Mouse (Mus musculus) liver, embryonic 14.5 days (tissue): ENCODE measurements around the gene Tbc1d16. TPM values are rescaled to one million over a fixed set of nuclear protein-coding genes. Genes with fewer than 3 reads are reported as not detected.

Source experiments
- ATAC-seq: fragments of 200-750 bp; cut with Nextera tagmentation; 2 replicates; pipeline ENCODE4 v1.8.0; 2017; ENCODE audit warnings: moderate number of reproducible peaks, mild to moderate bottlenecking, moderate library complexity; ENCODE audit not compliant: insufficient read depth
- DNase-seq, 3 experiments: peaks; one replicate each; pipeline ENCODE4 v3.0.0-alpha.2; 2012 to 2013; ENCODE audit warnings: low read depth in 3 of 3, low spot score in 3 of 3
- H3K27ac ChIP-seq: fragments of 300-500 bp; sonication (generic); 2 replicates; pipeline ENCODE4 v1.5.1; 2014; ENCODE audit warnings: moderate library complexity, mild to moderate bottlenecking, control low read depth, inconsistent platforms
- H3K27me3 ChIP-seq: fragments of 300-500 bp; sonication (generic); 2 replicates; pipeline ENCODE4 v1.6.1; 2014; ENCODE audit warnings: mild to moderate bottlenecking, low read length, moderate library complexity; ENCODE audit not compliant: control insufficient read depth, insufficient read depth
- H3K36me3 ChIP-seq: fragments of 300-500 bp; sonication (generic); replicated peaks from 2 replicates; pipeline ENCODE4 v1.6.1; 2014; ENCODE audit warnings: low read depth; ENCODE audit not compliant: control insufficient read depth, insufficient read depth
- H3K4me1 ChIP-seq, 2 experiments: fragments of 200-500 bp in 1 of 2; fragments of 300-500 bp in 1 of 2; sonication (generic) in 1 of 2; replicated peaks; 2 replicates each; pipeline ENCODE4 v1.6.1; 2012 to 2014; ENCODE audit warnings: antibody characterized with exemption in 1 of 2, inconsistent platforms in 1 of 2, low read length in 1 of 2; ENCODE audit not compliant: control insufficient read depth in 2 of 2, insufficient read depth in 2 of 2
- H3K4me2 ChIP-seq: fragments of 300-500 bp; sonication (generic); 2 replicates; pipeline ENCODE4 v1.6.1; 2014; ENCODE audit warnings: low read depth, mild to moderate bottlenecking, control low read depth, moderate library complexity
- H3K4me3 ChIP-seq, 2 experiments: fragments of 200-500 bp in 1 of 2; fragments of 300-500 bp in 1 of 2; sonication (generic) in 1 of 2; 2 replicates each; pipeline ENCODE4 v1.5.1; 2012 to 2014; ENCODE audit warnings: low read depth in 2 of 2, low read length in 2 of 2, mild to moderate bottlenecking in 2 of 2, control low read depth in 1 of 2, inconsistent platforms in 1 of 2, moderate library complexity in 1 of 2; ENCODE audit not compliant: insufficient read depth in 1 of 2
- H3K9ac ChIP-seq: fragments of 300-500 bp; sonication (generic); replicated peaks from 2 replicates; pipeline ENCODE4 v1.6.1; 2014; ENCODE audit warnings: mild to moderate bottlenecking, control low read depth, moderate library complexity
- H3K9me3 ChIP-seq: fragments of 300-500 bp; sonication (generic); 2 replicates; pipeline ENCODE4 v1.6.1; 2016; ENCODE audit warnings: low read length, mixed read lengths; ENCODE audit not compliant: control insufficient read depth
- CTCF ChIP-seq: IDR thresholded peaks from 2 replicates; pipeline ENCODE4 v1.5.1; 2016; ENCODE audit warnings: antibody characterized with exemption, low read depth, control low read depth
- EP300 ChIP-seq: IDR thresholded peaks from 2 replicates; pipeline ENCODE4 v1.6.1; 2016; ENCODE audit warnings: antibody characterized with exemption, low read depth
- WGBS: fragments of 180-500 bp; shearing (Covaris S2); extraction: QIAGEN DNeasy Blood & Tissue Kit; methylation state at CpG from one replicate; pipeline ENCODE4 v1.1.7; 2014; ENCODE audit not compliant: insufficient replicate concordance; 5-methylcytosine and 5-hydroxymethylcytosine counted together
- polyA plus RNA-seq, 2 experiments: library from polyadenylated mRNA; depleted of rRNA in 1 of 2; stranded (reverse) in 1 of 2; unstranded in 1 of 2; fragments of >200 nt; fragmentation: Nextera tagmentation in 1 of 2; extraction: Ambion mirVana in 1 of 2; gene quantifications; 2 replicates each; pipeline versions ENCODE4 v1.2.1 to v1.2.3; 2012 to 2014

The Tbc1d16 gene
- polyA plus RNA-seq, 2 experiments: 0.58 to 1.0 TPM

- Histone ChIP-seq H3K27ac (no peak overlapping the region), H3K9me3 (no peaks in the 10 kb centered on the region), H3K4me2 (no peak overlapping the region), H3K9ac (no peak overlapping the region), H3K27me3 (no peaks in the 10 kb centered on the region), H3K36me3 (no peaks in the 10 kb centered on the region), H3K4me3 (no peak overlapping the region), H3K4me1 (peaks cover 4 to 16% of the 10 kb centered on the region in 2 experiments; a peak in 3 of 4 replicates)
- 37% methylated on average over 17 of the region's 17 CpGs for WGBS
- ATAC-seq (no peak), DNase-seq (no peak)
- TF ChIP-seq CTCF: no peak
Measured at GRCm38 (mm10) chr11:119219816-119220465, 8.4 kb downstream of the Tbc1d16 start.

DNA sequence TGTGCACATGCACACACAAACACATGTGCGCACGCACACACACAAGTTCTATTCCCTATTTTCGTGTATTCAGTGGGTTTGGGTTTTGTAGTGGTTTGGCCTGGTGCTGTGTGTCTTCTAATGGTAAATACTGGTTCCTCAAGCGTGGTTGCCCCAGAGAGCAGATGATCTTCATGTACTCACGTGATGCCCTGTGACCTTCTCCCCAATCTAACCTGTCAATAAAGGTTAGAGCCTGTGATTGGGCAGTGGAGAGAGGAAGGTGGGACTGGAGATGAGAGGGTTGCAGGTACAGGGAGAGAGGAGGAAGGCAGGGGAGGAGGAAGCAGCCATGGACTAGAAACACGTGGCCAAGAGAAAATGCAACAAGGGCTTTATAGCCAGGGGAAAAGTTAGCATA lies 10.4 kb downstream of the Tbc1d16 start:
- Histone ChIP-seq H3K4me3 (no peak overlapping the region), H3K27me3 (no peaks in the 10 kb centered on the region), H3K9ac (no peak overlapping the region), H3K27ac (no peak overlapping the region), H3K36me3 (no peaks in the 10 kb centered on the region), H3K4me2 (no peak overlapping the region), H3K9me3 (no peaks in the 10 kb centered on the region), H3K4me1 (peaks cover 4 to 18% of the 10 kb centered on the region in 2 experiments; a peak in 3 of 4 replicates)
- no peak for DNase-seq
- TF ChIP-seq EP300 (no peak), CTCF (no peak)
- WGBS: 66% methylated on average over 6 of the region's 6 CpGs
- ATAC-seq: no peak

- Histone ChIP-seq H3K27me3 (no peaks in the 10 kb centered on the region), H3K36me3 (no peaks in the 10 kb centered on the region), H3K9me3 (no peaks in the 10 kb centered on the region), H3K4me3 (no peak overlapping the region), H3K9ac (no peak overlapping the region), H3K27ac (peak overlapping the region; percentile 46), H3K4me2 (peak overlapping the region; percentile 60), H3K4me1 (peaks cover 4 to 18% of the 10 kb centered on the region in 2 experiments; a peak in 3 of 4 replicates)
- DNase-seq (no peak), ATAC-seq (0 out of 2 replicates have a peak, but pooled peaks have one; percentile 17)
- 38% methylated on average over 9 of the region's 9 CpGs for WGBS
- TF ChIP-seq EP300 (no peak), CTCF (no peak)
Measured at GRCm38 (mm10) chr11:119215905-119216507, 12.3 kb downstream of the Tbc1d16 start.

DNA sequence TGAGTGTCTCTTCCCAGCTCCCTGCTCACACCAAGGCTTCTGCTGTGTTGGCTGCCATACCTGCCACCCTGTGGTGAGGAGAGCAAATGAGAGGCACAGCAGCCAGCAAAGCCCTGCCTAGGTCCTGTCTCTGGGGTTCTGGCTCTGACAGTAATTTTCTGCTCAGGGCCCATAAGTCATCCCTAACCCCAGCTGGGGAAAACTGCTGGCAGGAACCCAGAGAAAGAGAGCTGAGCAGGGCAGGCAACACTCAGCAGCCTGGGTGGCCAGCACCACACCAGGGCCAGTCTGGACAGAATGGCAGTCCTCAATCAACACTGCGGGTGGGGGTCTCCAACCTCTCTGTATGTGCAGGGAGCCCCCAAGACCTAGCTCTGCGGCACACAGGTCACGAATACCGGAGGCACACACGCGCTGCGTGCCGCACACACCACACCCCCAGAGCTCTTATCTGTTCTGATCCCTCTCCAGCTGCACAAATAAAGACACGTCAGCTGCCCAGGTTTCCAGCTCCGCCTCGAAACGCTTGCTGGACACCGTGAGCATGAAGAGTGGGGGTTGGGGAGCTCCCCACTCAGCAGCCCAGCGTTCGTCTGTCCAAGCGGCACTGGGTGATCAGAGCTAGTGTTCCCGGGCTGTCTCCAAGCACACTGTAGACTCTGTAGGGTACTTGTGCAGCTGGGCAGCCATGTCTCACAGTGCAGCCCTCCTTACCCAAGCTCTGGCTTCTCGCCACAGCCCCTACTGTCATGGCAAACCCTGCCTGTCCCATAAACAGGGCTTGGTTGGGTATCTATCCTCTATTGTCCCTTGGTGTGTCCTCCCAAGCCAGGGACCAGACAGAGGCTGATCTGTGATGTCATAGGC lies 13.0 kb downstream of the Tbc1d16 start:
- Histone ChIP-seq H3K27me3 (no peaks in the 10 kb centered on the region), H3K4me1 (peaks cover 4 to 18% of the 10 kb centered on the region in 2 experiments; a peak in 3 of 4 replicates), H3K27ac (peak overlapping the region; percentile 46), H3K36me3 (no peaks in the 10 kb centered on the region), H3K9me3 (no peaks in the 10 kb centered on the region), H3K4me3 (0 out of 4 replicates have a peak overlapping the region, but pooled peaks of 1 of the 2 experiments have one; percentile 21), H3K4me2 (peak overlapping the region; percentile 60), H3K9ac (peak overlapping the region; percentile 20; the same call in 1 of the 2 replicates)
- DNase-seq (peak in 1 of 3 experiments; percentile 37), ATAC-seq (peak; percentile 77)
- 8% methylated on average over 18 of the region's 18 CpGs for WGBS
- TF ChIP-seq CTCF: peak; percentile 36
- no peak for TF ChIP-seq EP300
